ENCODE assay signal across 15 mouse cellular contexts in the genomic region with DNA sequence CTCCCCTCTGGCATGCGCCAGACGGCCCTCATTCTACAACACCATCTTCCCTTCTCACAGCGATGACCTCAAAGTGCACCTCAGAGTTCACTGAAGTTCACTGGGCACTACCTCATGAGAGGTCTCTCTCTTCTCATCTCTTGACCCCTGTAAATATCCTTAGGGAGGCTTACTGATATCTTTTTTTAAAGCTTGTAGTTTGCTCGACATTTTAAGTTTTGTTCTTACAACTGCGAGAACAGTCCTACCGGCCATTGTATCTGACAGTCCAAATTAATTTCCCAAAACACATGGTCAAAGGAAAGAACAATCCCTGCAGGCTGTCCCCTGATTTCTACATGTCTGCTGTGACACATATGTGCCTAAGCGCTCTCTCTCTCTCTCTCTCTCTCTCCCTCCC. TPM values are rescaled to one million over a fixed set of nuclear protein-coding genes. Genes with fewer than 3 reads are reported as not detected.
DNase-seq lines count a peak whose midpoint lies in the region; ATAC-seq and TF ChIP-seq lines count a peak whose summit lies in the region.
"Had no signal": no experiment of that assay in that cellular context is flagged by ENCODE, and none has a peak within 500 bp of the region (broad histone marks: within the 10 kb centered on the region; RNA-seq: fewer than 3 reads in every experiment).

No protein-coding gene starts in this region.

- no peak overlapping the region for H3K9ac ChIP-seq in midbrain, embryonic 11.5 days (ENCODE audit: low read length)
- no peak overlapping the region for H3K9ac ChIP-seq in midbrain, postnatal 0 days (replicated peaks; ENCODE audit: low read length, poor library complexity, severe bottlenecking)
- H3K9ac ChIP-seq in forebrain, embryonic 12.5 days: no peak overlapping the region
- H3K9ac ChIP-seq: embryonic facial prominence, embryonic 12.5 days had no signal

- H3K27ac ChIP-seq in midbrain, embryonic 11.5 days (ENCODE audit: low read depth, low read length): no peak overlapping the region
- no peak overlapping the region for H3K27ac ChIP-seq in midbrain, postnatal 0 days (ENCODE audit: low read depth, low read length)
- H3K27ac ChIP-seq in forebrain, embryonic 12.5 days: no peak overlapping the region
- H3K27ac ChIP-seq: embryonic facial prominence, embryonic 10.5 days; embryonic facial prominence, embryonic 12.5 days had no signal

- no peaks in the 10 kb centered on the region for H3K27me3 ChIP-seq in midbrain, embryonic 11.5 days (ENCODE audit: control insufficient read depth, insufficient read depth, low read length)
- no peaks in the 10 kb centered on the region for H3K27me3 ChIP-seq in midbrain, postnatal 0 days (ENCODE audit: insufficient read depth, low read length)
- H3K27me3 ChIP-seq in forebrain, embryonic 12.5 days: no peaks in the 10 kb centered on the region
- H3K27me3 ChIP-seq: embryonic facial prominence, embryonic 12.5 days had no signal

- TF ChIP-seq CTCF in midbrain, postnatal 0 days (IDR thresholded peaks at IDR 0.05): no peak

- H3K4me3 ChIP-seq in midbrain, embryonic 11.5 days (ENCODE audit: low read depth, low read length): no peak overlapping the region
- no peak overlapping the region for H3K4me3 ChIP-seq in midbrain, postnatal 0 days (ENCODE audit: low read depth, low read length)
- no peak overlapping the region for H3K4me3 ChIP-seq in forebrain, embryonic 12.5 days (replicated peaks)
- H3K4me3 ChIP-seq: embryonic facial prominence, embryonic 10.5 days; embryonic facial prominence, embryonic 12.5 days had no signal

- 81% methylated on average over 7 of the region's 7 CpGs for WGBS in midbrain, embryonic 11.5 days
- 87% methylated on average over 7 of the region's 7 CpGs for WGBS in midbrain, postnatal 0 days
- 80% methylated on average over 7 of the region's 7 CpGs for WGBS in forebrain, embryonic 12.5 days

- no peaks in the 10 kb centered on the region for H3K9me3 ChIP-seq in midbrain, embryonic 11.5 days (ENCODE audit: control insufficient read depth, low read length)
- no peaks in the 10 kb centered on the region for H3K9me3 ChIP-seq in midbrain, postnatal 0 days (ENCODE audit: low read length)
- no peaks in the 10 kb centered on the region for H3K9me3 ChIP-seq in forebrain, embryonic 12.5 days
- H3K9me3 ChIP-seq: embryonic facial prominence, embryonic 10.5 days; embryonic facial prominence, embryonic 12.5 days had no signal

- H3K36me3 ChIP-seq in midbrain, embryonic 11.5 days (ENCODE audit: control insufficient read depth, insufficient read depth, low read length): no peaks in the 10 kb centered on the region
- no peaks in the 10 kb centered on the region for H3K36me3 ChIP-seq in midbrain, postnatal 0 days (ENCODE audit: insufficient read depth, low read length)
- H3K36me3 ChIP-seq in forebrain, embryonic 12.5 days (replicated peaks): no peaks in the 10 kb centered on the region
- H3K36me3 ChIP-seq: embryonic facial prominence, embryonic 10.5 days; embryonic facial prominence, embryonic 12.5 days had no signal

- no peaks in the 10 kb centered on the region for H3K4me1 ChIP-seq in midbrain, embryonic 11.5 days (ENCODE audit: control insufficient read depth, insufficient read depth, low read length)
- H3K4me1 ChIP-seq in midbrain, postnatal 0 days (ENCODE audit: insufficient read depth, low read length): no peaks in the 10 kb centered on the region
- H3K4me1 ChIP-seq in forebrain, embryonic 12.5 days: no peaks in the 10 kb centered on the region
- H3K4me1 ChIP-seq: embryonic facial prominence, embryonic 12.5 days had no signal

- no peak for ATAC-seq in midbrain, embryonic 11.5 days (ENCODE audit: low FRiP score)
- ATAC-seq in midbrain, postnatal 0 days (ENCODE audit: low FRiP score): no peak
- ATAC-seq in forebrain, embryonic 12.5 days (ENCODE audit: low FRiP score): no peak
- ATAC-seq: forebrain, embryonic 14.5 days; forebrain, embryonic 16.5 days had no signal

- no peak overlapping the region for H3K4me2 ChIP-seq in midbrain, embryonic 11.5 days
- no peak overlapping the region for H3K4me2 ChIP-seq in midbrain, postnatal 0 days (ENCODE audit: low read depth, low read length, poor library complexity, severe bottlenecking)
- H3K4me2 ChIP-seq in forebrain, embryonic 12.5 days: no peak overlapping the region
- H3K4me2 ChIP-seq: embryonic facial prominence, embryonic 12.5 days had no signal

- DNase-seq in heart, adult 11 months: peak; percentile 66
- no peak for DNase-seq in heart, adult 8-10 months (ENCODE audit: low spot score)
- DNase-seq in midbrain, embryonic 11.5 days (ENCODE audit: low spot score, missing footprints): peak; percentile 57
- no peak for DNase-seq in midbrain, postnatal 0 days (ENCODE audit: low spot score)
- DNase-seq: adrenal gland, postnatal 25 days; cerebellum, adult 11-12 months; cerebellum, adult 2 months; cerebellum, adult 9-10 months; cerebellum, postnatal 10 days; cerebellum, postnatal 25 days had no signal

RNA-seq across cellular contexts. Expression of gene Sypl, which starts 35.0 kb away (rescaled TPM):
- total RNA-seq in heart, adult 8-10 months (2022): 10 to 100 TPM; 77.2 to 85.1 (median 80.7) TPM
- polyA plus RNA-seq in midbrain, embryonic 11.5 days (2014; fragmentation: Nextera tagmentation; extraction: Ambion mirVana): 45.3 and 52.8 TPM in 2 replicates
- 15.2 and 19.3 TPM in 2 replicates for total RNA-seq in midbrain, postnatal 0 days (2014; rRNA removed)
- 35.2 and 37.1 TPM in 2 replicates for polyA plus RNA-seq in midbrain, postnatal 0 days (2015; fragmentation: Nextera tagmentation; extraction: Ambion mirVana)
- 44.5 and 47.1 TPM in 2 replicates for polyA plus RNA-seq in forebrain, embryonic 12.5 days (2016; fragmentation: Nextera tagmentation; extraction: Ambion mirVana)

Comparison
In these comparisons a context has a peak if more than half of its experiments do, and no peak if none do; other contexts are left out.
1. DNase-seq: peak in heart, adult 11 months (single experiment) and midbrain, embryonic 11.5 days (single experiment); none in heart, adult 8-10 months (single experiment) and midbrain, postnatal 0 days (single experiment).